Mouse (Mus musculus) lung, adult 18-20 months (tissue): ENCODE data around the gene Psmd5.
A peak's percentile ranks its signal among the peaks of the same experiment; 100 is the strongest.
"Not testable (repeated sequence)": the region's sequence is repeated elsewhere in the genome, so short reads cannot be mapped to it uniquely, and the experiment has no call there.

Experiments used
- DNase-seq, 2 experiments: peaks; one replicate each; pipeline ENCODE4 v3.0.0; 2022; ENCODE audit warnings: mixed read lengths in 2 of 2

The Psmd5 gene

DNA sequence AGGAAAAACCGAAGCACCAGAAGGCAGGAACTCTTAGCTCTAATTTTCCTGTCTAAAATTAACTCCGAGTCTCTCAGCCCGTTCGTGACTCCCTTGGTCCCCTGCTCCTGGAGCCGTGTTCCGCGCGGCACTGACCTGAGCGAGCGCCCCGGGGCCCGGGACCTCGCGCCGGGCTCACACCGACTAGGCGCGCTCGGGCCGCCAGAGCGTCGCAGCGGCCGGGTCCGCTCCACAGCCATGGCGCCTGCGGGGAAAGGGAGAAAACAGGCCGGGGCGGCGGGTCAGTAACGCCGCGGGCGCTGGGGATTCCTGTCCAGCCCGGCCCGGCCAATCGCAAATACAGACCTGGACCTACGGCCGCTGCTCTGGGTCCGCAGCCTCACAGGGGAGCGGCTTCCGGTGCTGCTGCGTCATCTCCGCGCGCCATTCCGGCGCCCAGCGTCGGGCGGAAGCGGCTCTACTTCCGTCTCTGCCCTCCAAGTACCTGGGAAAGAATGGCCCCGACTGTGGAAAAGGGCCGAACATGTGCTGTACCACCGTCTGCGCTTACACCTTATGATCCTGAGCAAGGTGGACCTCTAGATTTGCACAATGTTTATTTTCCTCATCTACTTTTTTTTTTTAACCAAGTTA, 48.8 kb downstream of the Psmd5 start, which contains the start of gene Fbxw2:
TSS of gene Fbxw2 (minus strand) at position 485 of the 633 bp plus-strand sequence.
- peak; percentile 90 to 93 for DNase-seq

DNA sequence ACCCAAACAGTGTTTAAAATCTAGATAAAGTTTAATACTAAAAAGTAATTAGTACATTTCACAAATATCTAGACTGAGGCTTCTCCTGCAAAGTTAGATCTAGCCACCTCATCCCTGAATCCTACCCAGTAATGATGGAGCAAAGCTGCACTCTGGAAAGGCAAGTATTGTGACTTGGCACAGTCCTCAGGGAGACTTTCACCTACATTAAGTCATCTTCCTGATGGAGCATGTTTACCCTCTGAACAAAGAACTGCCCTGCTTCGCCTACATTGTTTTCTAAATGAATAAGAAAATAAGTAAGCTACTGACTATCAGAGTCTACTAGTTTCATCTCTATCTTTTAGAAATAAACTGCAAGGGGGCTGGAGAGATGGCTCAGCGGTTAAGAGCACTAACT, 56.3 kb downstream of the Psmd5 start:
- DNase-seq: no peak

DNA sequence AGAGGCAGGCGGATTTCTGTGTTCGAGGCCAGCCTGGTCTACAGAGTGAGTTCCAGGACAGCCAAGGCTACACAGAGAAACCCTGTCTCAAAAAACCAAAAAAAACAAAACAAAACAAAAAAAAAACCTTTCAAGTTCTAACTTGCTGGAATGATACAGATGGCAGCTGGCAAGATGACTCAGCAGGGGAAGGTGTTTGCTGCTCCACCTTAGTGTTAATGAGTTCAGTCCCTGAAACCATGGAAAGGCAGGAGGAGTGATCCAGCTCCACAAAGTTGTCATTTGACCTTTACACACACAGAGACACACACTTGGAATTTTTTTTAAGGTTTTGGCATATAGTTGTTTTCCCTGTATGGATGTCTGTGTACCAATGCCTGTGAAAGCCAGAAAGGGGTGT, 58.9 kb downstream of the Psmd5 start:
- DNase-seq: not testable (repeated sequence)

DNA sequence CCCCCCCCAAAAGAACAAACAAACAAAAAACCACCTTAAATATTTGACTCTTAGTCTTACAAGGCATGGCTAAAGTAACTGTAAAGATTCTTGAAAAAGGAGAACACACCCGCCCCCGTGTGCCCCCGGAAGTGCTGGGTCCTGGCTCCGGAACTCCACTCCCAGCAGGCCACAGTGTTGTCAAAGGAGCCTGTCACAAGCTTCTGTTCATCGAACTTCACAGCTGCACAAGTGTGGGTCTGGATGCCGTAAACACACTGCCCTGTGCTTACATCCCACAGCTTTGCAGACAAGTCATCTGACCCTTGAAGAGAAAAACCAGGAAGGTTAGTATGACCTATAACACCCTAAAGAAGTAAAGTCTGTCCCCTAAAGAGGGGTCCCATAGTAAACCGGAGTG, 62.1 kb downstream of the Psmd5 start:
- DNase-seq: no peak

DNA sequence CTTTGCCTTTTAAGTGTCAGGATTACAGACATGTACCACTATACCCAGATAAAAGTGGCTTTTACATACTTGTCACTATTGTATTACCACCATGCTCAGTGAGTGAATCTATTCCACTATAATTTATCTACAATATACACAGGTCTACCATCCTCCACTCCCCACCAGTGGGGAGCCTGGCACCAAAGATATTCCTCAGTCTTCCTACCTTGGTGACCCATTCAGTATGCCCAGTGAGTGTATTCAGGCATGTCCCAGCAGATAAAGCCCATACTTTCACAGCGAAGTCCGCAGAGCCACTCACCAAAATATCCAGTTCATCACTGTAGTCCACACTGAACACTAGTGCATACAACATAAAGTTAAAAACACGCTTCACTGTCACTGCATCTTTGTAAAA, 64.0 kb downstream of the Psmd5 start:
- DNase-seq: no peak

DNA sequence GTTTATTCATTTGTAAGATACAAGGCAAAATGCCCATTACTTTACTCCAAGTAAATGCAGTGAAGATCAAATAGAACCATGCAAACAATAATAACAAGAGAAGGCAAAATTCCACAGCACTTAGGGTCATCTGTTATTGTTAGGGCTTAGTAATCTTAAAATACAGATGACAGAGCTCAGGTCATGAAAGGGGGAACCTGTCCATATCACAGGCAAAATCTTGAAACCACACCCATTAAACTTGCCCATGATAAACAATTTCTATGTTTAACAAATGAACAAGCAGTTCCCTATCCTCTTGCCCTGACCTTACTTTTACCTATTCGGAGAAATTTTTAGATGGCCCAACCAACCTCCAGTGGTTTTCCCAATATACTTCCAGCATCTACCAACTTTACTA, 65.2 kb downstream of the Psmd5 start:
- DNase-seq: no peak

DNA sequence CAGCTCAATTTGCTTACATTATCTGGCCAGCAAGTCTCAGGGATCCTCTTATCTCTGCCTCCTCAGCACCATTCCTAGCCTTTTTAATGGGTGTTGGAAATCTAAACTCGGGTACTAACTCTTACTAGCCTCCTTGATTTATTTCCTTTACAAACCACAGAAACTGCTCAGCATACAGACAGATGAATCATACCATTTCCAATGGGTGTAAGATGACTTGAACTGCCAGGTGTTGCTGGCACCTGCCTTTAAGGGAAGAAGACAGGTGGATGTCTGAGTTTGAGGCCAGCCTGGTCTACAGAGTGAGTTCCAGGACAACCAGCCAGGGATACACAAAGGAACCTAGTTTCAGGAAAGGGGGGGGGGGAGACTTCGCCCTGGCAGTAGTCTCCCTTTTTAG, 66.7 kb downstream of the Psmd5 start:
- no peak for DNase-seq

DNA sequence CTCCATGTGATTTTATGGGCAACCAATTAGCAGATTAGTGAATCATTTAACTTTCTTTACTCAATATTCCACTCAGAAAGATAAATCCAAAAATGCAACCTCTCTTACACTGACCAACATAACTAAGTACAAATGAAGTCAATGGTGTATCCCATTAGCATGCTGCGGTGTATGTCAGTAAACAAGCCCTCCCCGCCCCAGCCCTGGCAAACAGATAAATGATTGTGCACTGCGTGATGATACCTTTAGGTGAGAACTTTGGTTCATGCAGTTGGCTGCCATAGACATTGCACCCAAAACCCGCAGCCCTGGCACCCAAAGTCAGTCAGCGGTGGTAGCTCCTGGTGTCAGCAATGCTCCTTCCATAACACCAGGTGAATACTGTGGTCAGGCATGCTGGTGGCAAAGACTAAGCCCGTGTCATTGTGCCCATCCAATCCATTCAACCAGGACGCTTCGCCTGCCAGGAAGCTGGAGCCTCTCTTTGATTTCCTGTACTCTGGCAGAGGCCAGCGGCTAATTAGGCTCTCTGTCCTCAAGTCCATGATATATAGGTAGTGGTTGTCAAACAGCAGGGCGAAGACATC, 69.3 kb downstream of the Psmd5 start:
- DNase-seq: no peak

DNA sequence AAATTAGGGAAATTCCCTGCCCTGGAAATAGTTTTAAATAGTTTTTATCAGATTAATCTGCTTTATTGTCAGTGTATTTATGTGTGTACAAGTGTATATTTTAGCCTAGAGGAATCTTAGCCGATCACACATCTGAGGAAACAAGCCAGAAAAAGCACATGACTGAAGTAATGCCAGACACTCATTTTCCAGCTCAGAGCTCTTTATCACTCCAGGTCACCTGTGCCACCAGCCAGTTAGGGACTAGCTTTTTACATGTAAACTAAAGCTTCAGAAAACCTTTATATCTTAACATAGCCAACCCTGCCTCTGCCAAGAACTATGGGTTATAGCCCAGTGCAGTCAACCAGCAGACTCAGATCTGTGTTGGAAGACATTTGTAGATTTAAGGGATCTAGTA, 70.0 kb downstream of the Psmd5 start:
- no peak for DNase-seq

DNA sequence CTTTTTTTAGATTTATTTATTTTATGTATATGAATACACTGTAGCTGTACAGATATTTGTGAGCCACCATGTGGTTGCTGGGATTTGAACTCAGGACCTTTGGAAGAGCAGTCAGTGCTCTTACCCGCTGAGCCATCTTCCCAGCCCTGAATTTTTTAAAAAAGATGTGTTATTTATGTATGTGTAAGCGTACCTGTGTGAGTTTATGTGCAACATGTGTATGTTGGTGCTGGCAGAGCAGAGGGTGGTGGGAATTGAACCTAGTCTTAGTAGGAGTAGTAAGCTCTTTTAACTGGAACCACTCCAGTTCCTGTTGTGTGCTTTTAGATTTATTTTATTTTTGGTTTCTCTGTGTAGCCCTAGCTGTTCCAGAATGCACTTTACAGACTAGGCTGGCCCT, 70.6 kb downstream of the Psmd5 start:
- DNase-seq: no peak

DNA sequence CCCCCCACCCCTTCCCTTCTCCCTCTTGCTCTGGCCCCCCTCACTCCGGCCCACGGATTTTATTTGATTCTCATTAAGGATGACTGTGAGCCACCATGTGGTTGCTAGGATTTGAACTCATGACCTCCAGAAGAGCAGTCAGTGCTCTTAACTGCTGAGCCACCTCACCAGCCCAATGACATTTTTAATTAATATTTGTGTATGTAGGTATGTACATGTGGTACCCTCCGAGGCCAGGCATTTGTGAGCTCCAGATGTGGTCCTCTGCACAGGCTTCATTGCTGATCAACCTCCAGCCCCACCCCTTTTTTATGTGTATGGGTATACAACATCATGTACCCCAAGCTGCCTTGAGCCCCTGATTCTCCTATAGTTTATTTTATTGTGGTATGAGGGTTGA, 71.0 kb downstream of the Psmd5 start:
- no peak for DNase-seq

DNA sequence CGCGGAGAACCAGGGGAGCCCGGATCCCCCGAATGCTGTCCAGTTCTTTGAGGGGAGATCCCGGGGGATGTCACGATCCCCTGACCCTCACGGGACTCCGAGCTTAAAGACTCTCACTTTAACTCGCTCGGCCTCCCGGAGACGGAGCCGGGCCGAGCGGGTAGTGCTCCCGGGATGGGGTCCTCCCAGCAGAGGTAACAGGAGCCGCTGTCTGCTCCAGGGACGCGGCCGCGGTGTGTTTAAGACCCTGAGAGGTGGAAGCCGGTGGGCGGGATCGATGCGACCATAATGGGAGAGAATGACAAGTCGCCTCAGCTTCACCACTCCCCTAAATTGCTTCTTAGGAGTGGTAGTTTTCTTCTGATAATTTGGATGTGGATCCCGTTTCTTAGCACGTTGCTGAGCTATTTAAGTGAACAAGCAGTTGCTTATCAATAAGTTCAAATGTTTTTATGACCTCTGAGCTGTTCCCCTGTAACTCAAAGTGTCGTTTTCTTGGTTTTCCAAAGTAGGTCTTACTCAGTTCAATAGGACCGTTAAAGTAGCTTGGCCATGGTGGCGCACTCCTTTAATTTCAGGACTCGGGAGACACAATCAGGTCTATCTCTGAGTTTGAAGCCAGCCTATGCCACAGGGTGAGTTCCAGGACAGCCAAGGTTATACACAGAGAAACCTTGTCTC, 72.1 kb downstream of the Psmd5 start:
- DNase-seq: peak; percentile 27 to 28

DNA sequence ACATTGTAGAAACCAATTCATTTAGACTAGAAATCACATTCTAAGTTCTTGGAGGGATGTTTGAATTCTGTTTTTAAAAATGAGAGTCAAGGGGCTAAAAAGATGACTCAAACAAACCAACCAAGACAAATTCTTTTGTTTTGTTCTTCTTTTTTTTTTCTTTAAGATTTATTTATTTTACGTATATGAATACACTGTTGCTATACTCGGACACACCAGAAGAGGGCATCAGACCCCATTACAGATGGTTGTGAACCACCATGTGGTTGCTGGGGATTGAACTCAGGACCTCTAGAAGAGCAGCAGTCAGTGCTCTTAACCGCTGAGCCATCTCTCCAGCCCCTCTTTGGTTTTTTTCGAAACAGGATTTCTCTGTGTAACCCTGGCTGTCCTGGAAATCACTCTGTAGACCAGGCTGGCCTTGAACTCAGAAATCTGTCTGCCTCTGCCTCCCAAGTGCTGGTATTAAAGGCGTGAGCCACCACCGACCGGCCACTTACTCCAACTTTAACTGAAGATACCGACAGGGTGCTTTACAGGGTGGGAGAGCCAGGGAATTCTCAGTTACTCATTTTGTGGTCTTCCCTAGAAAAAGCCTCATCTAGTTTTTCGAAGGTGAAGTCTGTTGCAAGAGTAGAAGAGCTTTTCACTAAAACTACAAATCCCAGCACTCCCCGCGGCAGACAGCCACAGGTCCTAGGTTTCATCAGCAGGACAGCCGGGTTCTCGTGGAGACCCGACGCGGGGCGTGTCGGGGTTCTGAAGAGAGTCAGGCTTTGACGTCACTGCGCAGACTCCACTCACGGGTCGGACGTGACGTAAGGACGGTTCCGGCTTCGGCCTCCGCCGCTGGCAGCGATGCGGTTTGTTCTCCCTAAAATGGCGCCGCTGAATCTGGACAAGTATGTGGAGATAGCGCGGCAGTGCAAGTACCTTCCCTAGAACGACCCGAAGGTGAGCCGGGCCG, 73.0 kb downstream of the Psmd5 start:
- DNase-seq: peak; percentile 98 to 99

DNA sequence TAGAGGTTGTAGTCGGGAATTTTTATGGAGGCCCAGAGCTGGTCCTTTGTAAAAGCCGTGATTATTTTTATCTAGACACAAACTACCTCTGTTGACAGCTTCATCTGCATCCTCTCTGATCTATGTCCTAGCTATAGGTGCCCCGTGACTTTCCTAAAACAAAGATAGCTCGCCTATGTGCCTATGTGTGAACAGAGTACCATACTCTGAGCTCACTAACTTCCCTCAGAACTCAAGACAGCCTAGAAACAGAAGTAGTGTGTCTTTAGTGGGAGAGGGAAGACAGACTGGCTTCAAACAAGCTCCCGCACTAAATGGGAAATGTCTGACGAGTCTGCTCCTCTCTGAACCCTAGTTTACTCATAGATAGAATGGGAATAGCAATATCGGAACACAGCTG, 74.4 kb downstream of the Psmd5 start:
- no peak for DNase-seq
